9 mouse cellular contexts compared by ENCODE assay signal in the genomic region with DNA sequence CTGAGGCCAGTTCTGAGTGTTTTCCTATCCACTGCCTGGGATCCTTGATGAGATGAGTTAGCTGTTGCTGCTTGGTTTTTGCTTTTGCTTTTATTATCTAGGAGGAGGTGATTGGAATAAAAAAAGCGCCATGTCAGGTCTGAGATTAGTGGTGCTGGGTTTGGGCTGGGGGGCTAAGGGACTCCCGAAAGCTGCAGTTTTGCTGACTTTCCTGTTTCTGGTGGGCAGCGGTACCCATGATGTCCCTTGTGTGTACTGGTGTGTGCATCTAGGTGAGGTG.
DNase-seq lines count a peak whose midpoint lies in the region; ATAC-seq and TF ChIP-seq lines count a peak whose summit lies in the region.
"Had no signal": no experiment of that assay in that cellular context is flagged by ENCODE, and none has a peak within 500 bp of the region (broad histone marks: within the 10 kb centered on the region; RNA-seq: fewer than 3 reads in every experiment).

No protein-coding gene starts in this region.

- peaks cover 26% of the 10 kb centered on the region for H3K4me1 ChIP-seq in heart, embryonic 12.5 days (replicated peaks)
- peaks cover 35% of the 10 kb centered on the region for H3K4me1 ChIP-seq in E14TG2a.4 (replicated peaks; ENCODE audit: low read depth, low read length)
- peaks cover 9% of the 10 kb centered on the region; the same call in 1 of the 2 replicates for H3K4me1 ChIP-seq in forebrain, postnatal 0 days (ENCODE audit: insufficient read depth)
- H3K4me1 ChIP-seq in liver, embryonic 16.5 days (ENCODE audit: control insufficient read depth, low read depth, low read length) = no peaks in the 10 kb centered on the region

- TF ChIP-seq CTCF in E14TG2a.4 (conservative IDR thresholded peaks at IDR 0.05; ENCODE audit: low read length) = no peak
- no peak for TF ChIP-seq CTCF in forebrain, postnatal 0 days (IDR thresholded peaks at IDR 0.05; ENCODE audit: low read depth)

- peak overlapping the region; percentile 82 for H3K27ac ChIP-seq in heart, embryonic 12.5 days (ENCODE audit: poor library complexity, severe bottlenecking)
- no peak overlapping the region; the same call in 1 of the 2 replicates for H3K27ac ChIP-seq in forebrain, postnatal 0 days (ENCODE audit: low read depth, low read length)
- no peak overlapping the region for H3K27ac ChIP-seq in liver, embryonic 16.5 days (ENCODE audit: low read length)

- no peak for DNase-seq in heart, postnatal 36 days
- no peak for DNase-seq in forebrain, postnatal 0 days
- no peak for DNase-seq in right cerebral cortex, postnatal 14 days
- no peak for DNase-seq in frontal cortex, postnatal 14 days (ENCODE audit: low spot score in 2 of 2)
- DNase-seq: cerebellum, adult 8-10 months had no signal

- peaks cover 62% of the 10 kb centered on the region for H3K27me3 ChIP-seq in heart, embryonic 12.5 days (replicated peaks)
- peaks cover 18% of the 10 kb centered on the region for H3K27me3 ChIP-seq in E14TG2a.4 (ENCODE audit: insufficient read depth, low read length)
- no peaks in the 10 kb centered on the region for H3K27me3 ChIP-seq in forebrain, postnatal 0 days (ENCODE audit: insufficient read depth, low read length)
- no peaks in the 10 kb centered on the region for H3K27me3 ChIP-seq in liver, embryonic 16.5 days (ENCODE audit: control insufficient read depth, insufficient read depth, low read depth, low read length)

- no peaks in the 10 kb centered on the region for H3K9me3 ChIP-seq in heart, embryonic 12.5 days (replicated peaks)
- no peaks in the 10 kb centered on the region for H3K9me3 ChIP-seq in E14TG2a.4 (ENCODE audit: low read length)
- H3K9me3 ChIP-seq in forebrain, postnatal 0 days (ENCODE audit: low read length) = no peaks in the 10 kb centered on the region
- no peaks in the 10 kb centered on the region for H3K9me3 ChIP-seq in liver, embryonic 16.5 days (replicated peaks; ENCODE audit: control insufficient read depth, low read length)

- no peak for ATAC-seq in heart, embryonic 12.5 days (ENCODE audit: insufficient number of reproducible peaks, low FRiP score)
- ATAC-seq in forebrain, postnatal 0 days = no peak
- ATAC-seq in liver, embryonic 16.5 days (ENCODE audit: low read depth) = no peak
- ATAC-seq in granulocyte monocyte progenitor cell, adult 5-6 weeks (replicated peaks; ENCODE audit: poor library complexity, severe bottlenecking) = no peak

- peak overlapping the region; percentile 69 for H3K9ac ChIP-seq in heart, embryonic 12.5 days
- 0 out of 2 replicates have a peak overlapping the region, but pooled peaks have one; percentile 26 for H3K9ac ChIP-seq in forebrain, postnatal 0 days
- H3K9ac ChIP-seq in liver, embryonic 16.5 days (ENCODE audit: low read depth, low read length) = no peak overlapping the region

- peak overlapping the region; percentile 47 for H3K4me2 ChIP-seq in heart, embryonic 12.5 days
- H3K4me2 ChIP-seq in forebrain, postnatal 0 days (ENCODE audit: low read depth) = peak overlapping the region; percentile 13; the same call in 1 of the 2 replicates
- H3K4me2 ChIP-seq in liver, embryonic 16.5 days (ENCODE audit: low read depth, low read length) = no peak overlapping the region

- no peaks in the 10 kb centered on the region for H3K36me3 ChIP-seq in heart, embryonic 12.5 days
- H3K36me3 ChIP-seq in E14TG2a.4 (ENCODE audit: insufficient read depth, low read length) = no peaks in the 10 kb centered on the region
- H3K36me3 ChIP-seq in forebrain, postnatal 0 days (ENCODE audit: insufficient read depth) = no peaks in the 10 kb centered on the region
- H3K36me3 ChIP-seq in liver, embryonic 16.5 days (ENCODE audit: control insufficient read depth, insufficient read depth) = no peaks in the 10 kb centered on the region

- intact Hi-C loops in heart, postnatal 36 days (cut with DNase I) = loop anchor here (2.0 kb wide), 2 partner anchors 57 to 75 kb away; no protein-coding TSS in a partner anchor

- WGBS in heart, embryonic 12.5 days = 76% methylated on average over 3 of the region's 3 CpGs
- 87% methylated on average over 3 of the region's 3 CpGs for WGBS in forebrain, postnatal 0 days
- WGBS in liver, embryonic 16.5 days (ENCODE audit: insufficient replicate concordance) = 58% methylated on average over 3 of the region's 3 CpGs

- H3K4me3 ChIP-seq in heart, embryonic 12.5 days = peak overlapping the region; percentile 43
- H3K4me3 ChIP-seq in E14TG2a.4 (replicated peaks; ENCODE audit: low read length) = peak overlapping the region; percentile 65
- H3K4me3 ChIP-seq in forebrain, postnatal 0 days (ENCODE audit: low read depth, low read length) = no peak overlapping the region
- H3K4me3 ChIP-seq in liver, embryonic 16.5 days (ENCODE audit: low read depth, low read length) = 0 out of 2 replicates have a peak overlapping the region, but pooled peaks have one; percentile 1
